Mouse (Mus musculus) embryonic facial prominence, embryonic 14.5 days (tissue): ENCODE measurements around the gene Ss18l2. TPM values are rescaled to one million over a fixed set of nuclear protein-coding genes. Genes with fewer than 3 reads are reported as not detected.

ENCODE experiments used
- ATAC-seq: fragments of 200-750 bp; cut with Nextera tagmentation; 2 replicates; pipeline ENCODE4 v1.8.0; 2017; ENCODE audit warnings: low read depth, moderate number of reproducible peaks, moderate TSS enrichment
- DNase-seq: peaks from one replicate; pipeline ENCODE4 v3.0.0-alpha.2; 2015; ENCODE audit warnings: low spot score
- H3K27ac ChIP-seq: fragments of 300-500 bp; sonication (generic); replicated peaks from 2 replicates; pipeline ENCODE4 v1.5.1; 2014; ENCODE audit warnings: low read depth, mild to moderate bottlenecking, low read length, moderate library complexity
- H3K27me3 ChIP-seq: fragments of 300-500 bp; sonication (generic); replicated peaks from 2 replicates; pipeline ENCODE4 v1.6.1; 2014; ENCODE audit warnings: low read length; ENCODE audit not compliant: control insufficient read depth, insufficient read depth
- H3K36me3 ChIP-seq: fragments of 300-500 bp; sonication (generic); 2 replicates; pipeline ENCODE4 v1.6.1; 2014; ENCODE audit warnings: low read length, mixed read lengths; ENCODE audit not compliant: control insufficient read depth, insufficient read depth
- H3K4me1 ChIP-seq: fragments of 300-500 bp; sonication (generic); 2 replicates; pipeline ENCODE4 v1.6.1; 2014; ENCODE audit warnings: antibody characterized with exemption, low read length; ENCODE audit not compliant: control insufficient read depth, insufficient read depth
- H3K4me2 ChIP-seq: fragments of 300-500 bp; sonication (generic); 2 replicates; pipeline ENCODE4 v1.6.1; 2014; ENCODE audit warnings: low read depth, mild to moderate bottlenecking, low read length, moderate library complexity, mixed read lengths
- H3K4me3 ChIP-seq: fragments of 300-500 bp; sonication (generic); 2 replicates; pipeline ENCODE4 v1.5.1; 2014; ENCODE audit warnings: low read depth, mild to moderate bottlenecking, low read length
- H3K9ac ChIP-seq: fragments of 300-500 bp; sonication (generic); 2 replicates; pipeline ENCODE4 v1.6.1; 2014; ENCODE audit warnings: low read depth, mild to moderate bottlenecking, low read length, moderate library complexity, mixed read lengths
- H3K9me3 ChIP-seq: fragments of 300-500 bp; sonication (generic); 2 replicates; pipeline ENCODE4 v1.6.1; 2016; ENCODE audit warnings: low read length; ENCODE audit not compliant: control insufficient read depth
- WGBS: fragments of 180-500 bp; shearing (Covaris S2); extraction: QIAGEN DNeasy Blood & Tissue Kit; methylation state at CpG from one replicate; pipeline ENCODE4 v1.1.7; 2014; 5-methylcytosine and 5-hydroxymethylcytosine counted together
- polyA plus RNA-seq: library from polyadenylated mRNA; unstranded; fragments of >200 nt; fragmentation: Nextera tagmentation; extraction: Ambion mirVana; gene quantifications from 2 replicates; pipeline ENCODE4 v1.2.1, GENCODE M21; 2014

Gene Ss18l2
- polyA plus RNA-seq, 1 experiment from 2014 or later: 159 TPM

GRCm38 (mm10) chr9:121740490-121740889, 30.4 kb downstream of the Ss18l2 start:
- no peak for DNase-seq
- Histone ChIP-seq H3K27ac (no peak overlapping the region), H3K9ac (no peak overlapping the region), H3K27me3 (no peaks in the 10 kb centered on the region), H3K36me3 (peaks cover 70% of the 10 kb centered on the region), H3K9me3 (no peaks in the 10 kb centered on the region), H3K4me1 (no peaks in the 10 kb centered on the region), H3K4me2 (no peak overlapping the region), H3K4me3 (no peak overlapping the region)
- WGBS: 87% methylated on average over 6 of the region's 6 CpGs
- ATAC-seq: no peak

GRCm38 (mm10) chr9:121741168-121741567, 31.0 kb downstream of the Ss18l2 start:
- no peak overlapping the region for H3K4me3 ChIP-seq
- no peak overlapping the region for H3K9ac ChIP-seq
- ATAC-seq (no peak), DNase-seq (no peak)
- peaks cover 70% of the 10 kb centered on the region for H3K36me3 ChIP-seq
- no peak overlapping the region for H3K27ac ChIP-seq
- WGBS: 89% methylated on average over 3 of the region's 3 CpGs
- H3K4me2 ChIP-seq: no peak overlapping the region
- no peaks in the 10 kb centered on the region for H3K27me3 ChIP-seq
- no peaks in the 10 kb centered on the region for H3K9me3 ChIP-seq
- H3K4me1 ChIP-seq: no peaks in the 10 kb centered on the region

- peaks cover 86% of the 10 kb centered on the region for H3K36me3 ChIP-seq
- H3K4me2 ChIP-seq: no peak overlapping the region
- no peaks in the 10 kb centered on the region for H3K4me1 ChIP-seq
- no peak overlapping the region for H3K4me3 ChIP-seq
- no peaks in the 10 kb centered on the region for H3K9me3 ChIP-seq
- H3K27ac ChIP-seq: no peak overlapping the region
- H3K27me3 ChIP-seq: no peaks in the 10 kb centered on the region
- DNase-seq (no peak), ATAC-seq (no peak)
- no peak overlapping the region for H3K9ac ChIP-seq
- WGBS: 91% methylated on average over 8 of the region's 8 CpGs
Observed at GRCm38 (mm10) chr9:121744051-121744450, 33.9 kb downstream of the Ss18l2 start.

GRCm38 (mm10) chr9:121752774-121753173, 42.6 kb downstream of the Ss18l2 start:
- WGBS: 96% methylated on average over 9 of the region's 9 CpGs

GRCm38 (mm10) chr9:121754624-121755023, 44.5 kb downstream of the Ss18l2 start:
- no peak for ATAC-seq
- Histone ChIP-seq H3K9ac (no peak overlapping the region), H3K4me3 (no peak overlapping the region), H3K4me2 (no peak overlapping the region), H3K36me3 (peaks cover 74% of the 10 kb centered on the region), H3K4me1 (peaks cover 20% of the 10 kb centered on the region), H3K27me3 (no peaks in the 10 kb centered on the region), H3K9me3 (no peaks in the 10 kb centered on the region), H3K27ac (no peak overlapping the region)
- no peak for DNase-seq
- WGBS: 93% methylated on average over 3 of the region's 3 CpGs

More at GRCm38 (mm10) chr9:121752774-121753173, 42.6 kb downstream of the Ss18l2 start:
- Histone ChIP-seq H3K9me3 (no peaks in the 10 kb centered on the region), H3K4me1 (peaks cover 9% of the 10 kb centered on the region), H3K36me3 (peaks cover 93% of the 10 kb centered on the region), H3K27me3 (no peaks in the 10 kb centered on the region), H3K4me3 (no peak overlapping the region), H3K27ac (no peak overlapping the region), H3K9ac (no peak overlapping the region), H3K4me2 (no peak overlapping the region)
- ATAC-seq: no peak
- DNase-seq: no peak

GRCm38 (mm10) chr9:121756785-121757184, 46.7 kb downstream of the Ss18l2 start:
- ATAC-seq (no peak), DNase-seq (no peak)
- H3K9ac ChIP-seq: no peak overlapping the region
- H3K27me3 ChIP-seq: no peaks in the 10 kb centered on the region
- 84% methylated on average over 3 of the region's 3 CpGs for WGBS
- no peak overlapping the region for H3K4me2 ChIP-seq
- peaks cover 52% of the 10 kb centered on the region for H3K36me3 ChIP-seq
- H3K9me3 ChIP-seq: no peaks in the 10 kb centered on the region
- H3K27ac ChIP-seq: peak overlapping the region; percentile 95
- no peak overlapping the region for H3K4me3 ChIP-seq
- peaks cover 30% of the 10 kb centered on the region for H3K4me1 ChIP-seq

- Histone ChIP-seq H3K4me2 (peak overlapping the region; percentile 86), H3K27me3 (no peaks in the 10 kb centered on the region), H3K36me3 (peaks cover 46% of the 10 kb centered on the region), H3K9ac (peak overlapping the region; percentile 30; the same call in 1 of the 2 replicates), H3K27ac (peak overlapping the region; percentile 95), H3K4me3 (no peak overlapping the region), H3K9me3 (no peaks in the 10 kb centered on the region), H3K4me1 (peaks cover 30% of the 10 kb centered on the region)
- DNase-seq (peak; percentile 78), ATAC-seq (no peak)
- WGBS: 25% methylated on average over 3 of the region's 3 CpGs
Observed at GRCm38 (mm10) chr9:121757432-121757831, 47.3 kb downstream of the Ss18l2 start.

GRCm38 (mm10) chr9:121757835-121758814, 48.0 kb downstream of the Ss18l2 start:
- H3K27ac ChIP-seq: peak overlapping the region; percentile 95
- 31% methylated on average over 10 of the region's 10 CpGs for WGBS
- peaks cover 30% of the 10 kb centered on the region for H3K4me1 ChIP-seq

More at GRCm38 (mm10) chr9:121757835-121758814, 48.0 kb downstream of the Ss18l2 start:
- ATAC-seq (peak; percentile 48), DNase-seq (peak; percentile 89)
- Histone ChIP-seq H3K4me2 (peak overlapping the region; percentile 86), H3K4me3 (peak overlapping the region; percentile 94), H3K27me3 (no peaks in the 10 kb centered on the region), H3K36me3 (peaks cover 47% of the 10 kb centered on the region), H3K9ac (peak overlapping the region; percentile 95), H3K9me3 (no peaks in the 10 kb centered on the region)
